Mouse (Mus musculus): ENCODE data around the gene Lsmem1. TPM values are rescaled to one million over a fixed set of nuclear protein-coding genes. Genes with fewer than 3 reads are reported as not detected.
A peak's percentile ranks its signal among the peaks of the same experiment; 100 is the strongest.

Lsmem1 gene
- total and polyA plus RNA-seq, 3 experiments: not detected

DNA sequence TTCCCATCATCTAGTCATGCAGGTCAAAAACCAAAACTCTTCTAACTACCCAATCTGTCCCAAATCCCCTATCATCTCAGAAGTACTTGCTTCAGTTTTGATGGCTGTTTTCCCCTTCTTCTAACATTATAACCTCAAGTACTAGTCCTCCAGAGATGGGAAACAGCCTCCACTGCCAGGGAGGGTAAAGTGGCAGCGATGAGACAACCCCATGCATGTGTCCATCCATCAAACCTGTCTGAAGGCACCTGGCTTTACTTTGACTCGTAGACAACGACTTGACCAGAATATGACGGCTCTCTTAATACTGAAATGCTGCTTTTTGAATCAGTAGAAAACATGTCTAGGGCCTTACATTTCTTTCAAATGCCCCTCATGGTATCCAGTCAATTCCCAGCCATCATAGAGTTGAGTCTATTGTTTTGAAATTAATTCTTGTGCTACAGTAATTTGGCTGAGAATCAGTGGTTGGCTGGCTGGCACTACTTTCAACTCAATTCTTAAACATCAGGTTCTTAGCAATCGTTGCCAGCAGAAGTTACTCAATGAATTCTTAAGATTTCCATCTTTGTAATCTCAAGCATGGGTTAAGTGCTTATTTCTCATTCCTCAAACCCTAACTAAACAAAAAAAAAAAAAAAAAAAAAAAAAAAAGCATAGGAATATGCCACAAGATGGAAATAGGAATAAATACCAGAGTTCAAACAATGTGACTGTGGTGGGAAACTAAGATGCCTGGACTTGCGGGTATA lies 1.4 kb upstream of the Lsmem1 start:
- no peaks in the 10 kb centered on the region for H3K27me3 ChIP-seq (replicated peaks)
- in situ Hi-C loops (cut with MboI; ENCODE audit: low pct_ligation_motif_present, low pct_unique_long_range_greater_than_20kb, low sequenced_read_pairs) (no loop called here), dilution Hi-C loops (cut with MboI; ENCODE audit: extremely low pct_ligation_motif_present, extremely low pct_unique_long_range_greater_than_20kb, low sequenced_read_pairs) (no loop called here)
- H3K4me2 ChIP-seq (ENCODE audit: insufficient read depth, low read depth, poor library complexity, severe bottlenecking): no peak overlapping the region
- TF ChIP-seq POLR2AphosphoS2 (IDR thresholded peaks at IDR 0.05; ENCODE audit: low read depth, low read length) (peak; percentile 72; the same call in 1 of the 2 replicates), CHD2 (IDR thresholded peaks at IDR 0.05; ENCODE audit: low read length) (no peak)
- H3K9me3 ChIP-seq (replicated peaks; ENCODE audit: low read length): no peaks in the 10 kb centered on the region
- DNase-seq (ENCODE audit: extremely low read depth): no peak
- H3K4me3 ChIP-seq (replicated peaks in 1 of 3; ENCODE audit: low read depth in 2 of 3, low read length in 2 of 3, poor library complexity in 1 of 3): no peak overlapping the region
- peaks cover 32 to 59% of the 10 kb centered on the region in 2 experiments for H3K36me3 ChIP-seq (replicated peaks in 1 of 2; ENCODE audit: control insufficient read depth in 1 of 2, insufficient read depth in 1 of 2, low read length in 1 of 2)
- no peak overlapping the region for H3K9ac ChIP-seq (ENCODE audit: insufficient read depth, low read depth)
- H3K27ac ChIP-seq (ENCODE audit: insufficient read depth, low read depth): no peak overlapping the region
- peaks cover 4 to 24% of the 10 kb centered on the region in 2 experiments; a peak in 3 of 4 replicates for H3K4me1 ChIP-seq (ENCODE audit: control insufficient read depth in 1 of 2, insufficient read depth in 2 of 2)
- H3K79me2 ChIP-seq (replicated peaks; ENCODE audit: control insufficient read depth, extremely low read depth, insufficient read depth, poor library complexity, severe bottlenecking): peaks cover 3% of the 10 kb centered on the region

DNA sequence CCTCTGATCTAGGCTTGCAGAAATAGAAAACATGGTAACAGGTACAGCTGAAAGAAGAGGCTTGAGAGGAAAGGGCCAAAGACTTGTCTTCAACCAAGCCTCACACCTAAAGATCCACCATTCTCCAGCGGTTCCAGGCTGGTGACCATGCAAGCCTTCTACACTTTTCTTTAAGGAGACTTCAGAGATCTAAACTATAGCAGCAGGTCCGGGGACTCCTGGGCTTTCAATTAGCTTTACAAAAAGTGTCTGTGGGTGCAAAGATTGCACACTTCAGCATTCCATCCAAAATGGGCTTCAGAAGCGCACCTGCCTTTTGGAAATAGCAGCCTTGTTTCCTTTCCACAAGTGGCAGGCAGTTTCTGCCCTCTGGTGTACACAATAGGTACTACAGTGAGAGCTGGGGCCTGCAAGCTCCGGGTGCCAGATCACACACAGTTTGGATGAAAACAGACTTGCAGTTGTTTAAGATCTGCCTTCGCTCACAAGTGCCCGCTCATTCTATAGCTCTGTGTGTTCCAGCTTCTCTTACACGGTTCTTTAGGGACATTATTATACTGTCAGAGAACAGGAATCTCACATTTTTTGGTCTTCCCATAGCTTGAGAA lies 609 bp upstream of the Lsmem1 start:
- Histone ChIP-seq H3K4me3 (replicated peaks in 1 of 3; ENCODE audit: low read depth in 2 of 3, low read length in 2 of 3, poor library complexity in 1 of 3) (no peak overlapping the region), H3K9me3 (replicated peaks; ENCODE audit: low read length) (no peaks in the 10 kb centered on the region), H3K79me2 (replicated peaks; ENCODE audit: control insufficient read depth, extremely low read depth, insufficient read depth, poor library complexity, severe bottlenecking) (peaks cover 3% of the 10 kb centered on the region), H3K4me1 (ENCODE audit: control insufficient read depth in 1 of 2, insufficient read depth in 2 of 2) (peaks cover 0 to 16% of the 10 kb centered on the region in 2 experiments; a peak in 2 of 4 replicates), H3K27me3 (replicated peaks) (no peaks in the 10 kb centered on the region), H3K4me2 (ENCODE audit: insufficient read depth, low read depth, poor library complexity, severe bottlenecking) (no peak overlapping the region), H3K36me3 (replicated peaks in 1 of 2; ENCODE audit: control insufficient read depth in 1 of 2, insufficient read depth in 1 of 2, low read length in 1 of 2) (peaks cover 26 to 51% of the 10 kb centered on the region in 2 experiments), H3K27ac (ENCODE audit: insufficient read depth, low read depth) (no peak overlapping the region), H3K9ac (ENCODE audit: insufficient read depth, low read depth) (no peak overlapping the region)
- DNase-seq (ENCODE audit: extremely low read depth): peak; percentile 65
- no peak for TF ChIP-seq JUN (IDR thresholded peaks at IDR 0.05; ENCODE audit: insufficient read depth, low read depth, low read length)
- no peak for TF ChIP-seq HCFC1 (IDR thresholded peaks at IDR 0.05; ENCODE audit: low read depth, low read length)
- TF ChIP-seq ZNF384 (IDR thresholded peaks at IDR 0.05; ENCODE audit: low read depth, low read length): no peak
- peak; percentile 64 for TF ChIP-seq SMC3 (IDR thresholded peaks at IDR 0.05; ENCODE audit: low read depth, low read length)
- TF ChIP-seq CTCF (conservative IDR thresholded peaks at IDR 0.05 in 1 of 2, IDR thresholded peaks at IDR 0.05 in 1 of 2; ENCODE audit: low read depth in 2 of 2, low read length in 2 of 2): peak; percentile 73 to 85
- no peak for TF ChIP-seq MAX (IDR thresholded peaks at IDR 0.05; ENCODE audit: low read length)
- no peak for TF ChIP-seq IRF4 (IDR thresholded peaks at IDR 0.05; ENCODE audit: low read depth, low read length)
- TF ChIP-seq TBP (conservative IDR thresholded peaks at IDR 0.05; ENCODE audit: low read depth, low read length): no peak
- no peak for TF ChIP-seq NRF1 (IDR thresholded peaks at IDR 0.05; ENCODE audit: low read depth, low read length)
- TF ChIP-seq CHD1 (IDR thresholded peaks at IDR 0.05; ENCODE audit: low read depth, low read length): no peak
- peak; percentile 54; the same call in 1 of the 2 replicates for TF ChIP-seq POLR2AphosphoS2 (IDR thresholded peaks at IDR 0.05; ENCODE audit: low read depth, low read length)
- TF ChIP-seq MAFK (IDR thresholded peaks at IDR 0.05; ENCODE audit: insufficient replicate concordance, low read length): no peak
- no peak for TF ChIP-seq ETS1 (conservative IDR thresholded peaks at IDR 0.05; ENCODE audit: low read depth, low read length)
- TF ChIP-seq CHD2 (IDR thresholded peaks at IDR 0.05; ENCODE audit: low read length): no peak
- TF ChIP-seq ELF1 (IDR thresholded peaks at IDR 0.05; ENCODE audit: low read depth, low read length): no peak
- TF ChIP-seq GABPA (IDR thresholded peaks at IDR 0.05; ENCODE audit: insufficient replicate concordance, low read depth, low read length): no peak
- no peak for TF ChIP-seq RCOR1 (conservative IDR thresholded peaks at IDR 0.05; ENCODE audit: low read depth, low read length)
- peak; percentile 64 for TF ChIP-seq RAD21 (IDR thresholded peaks at IDR 0.05; ENCODE audit: low read depth, low read length)
- dilution Hi-C loops (cut with MboI; ENCODE audit: extremely low pct_ligation_motif_present, extremely low pct_unique_long_range_greater_than_20kb, low sequenced_read_pairs) (no loop called here), in situ Hi-C loops (cut with MboI; ENCODE audit: low pct_ligation_motif_present, low pct_unique_long_range_greater_than_20kb, low sequenced_read_pairs) (no loop called here)
